Mouse (Mus musculus): Measurements from ENCODE around the gene Sat2.

Sat2 gene

GRCm38 (mm10) chr11:69592799-69593198 lies 29.0 kb upstream of the Sat2 start:
- in situ Hi-C loops (cut with MboI; ENCODE audit: low pct_unique_long_range_greater_than_20kb in 1 of 2, low sequenced_read_pairs in 2 of 2, unreplicated experiment in 1 of 2): no loop called here

GRCm38 (mm10) chr11:69594853-69595252 lies 27.0 kb upstream of the Sat2 start:
- in situ Hi-C loops (cut with MboI; ENCODE audit: low pct_unique_long_range_greater_than_20kb in 1 of 2, low sequenced_read_pairs in 2 of 2, unreplicated experiment in 1 of 2): no loop called here

GRCm38 (mm10) chr11:69599436-69599835 lies 22.4 kb upstream of the Sat2 start:
- in situ Hi-C loops (cut with MboI; ENCODE audit: low pct_unique_long_range_greater_than_20kb in 1 of 2, low sequenced_read_pairs in 2 of 2, unreplicated experiment in 1 of 2): no loop called here

GRCm38 (mm10) chr11:69600098-69600497 lies 21.7 kb upstream of the Sat2 start:
- in situ Hi-C loops (cut with MboI; ENCODE audit: low pct_unique_long_range_greater_than_20kb in 1 of 2, low sequenced_read_pairs in 2 of 2, unreplicated experiment in 1 of 2): loop anchor here in 1 of 2 experiments (25.0 kb wide), 1 partner anchor 188 kb away; the partner anchor contains the start of gene Kdm6b

- in situ Hi-C loops (cut with MboI; ENCODE audit: low pct_unique_long_range_greater_than_20kb in 1 of 2, low sequenced_read_pairs in 2 of 2, unreplicated experiment in 1 of 2): loop anchor here in 1 of 2 experiments (25.0 kb wide), 1 partner anchor 189 kb away; the partner anchor contains the start of gene Kdm6b
These were observed 20.1 kb upstream of the Sat2 start for GRCm38 (mm10) chr11:69601768-69602167.

- in situ Hi-C loops (cut with MboI; ENCODE audit: low pct_unique_long_range_greater_than_20kb in 1 of 2, low sequenced_read_pairs in 2 of 2, unreplicated experiment in 1 of 2): loop anchor here in 1 of 2 experiments (25.0 kb wide), 1 partner anchor 191 kb away; the partner anchor contains the start of gene Kdm6b
These were observed 18.3 kb upstream of the Sat2 start for GRCm38 (mm10) chr11:69603516-69603915.

GRCm38 (mm10) chr11:69604347-69604746 lies 17.5 kb upstream of the Sat2 start:
- in situ Hi-C loops (cut with MboI; ENCODE audit: low pct_unique_long_range_greater_than_20kb in 1 of 2, low sequenced_read_pairs in 2 of 2, unreplicated experiment in 1 of 2): loop anchor here in 1 of 2 experiments (25.0 kb wide), 1 partner anchor 192 kb away; the partner anchor contains the start of gene Kdm6b

- in situ Hi-C loops (cut with MboI; ENCODE audit: low pct_unique_long_range_greater_than_20kb in 1 of 2, low sequenced_read_pairs in 2 of 2, unreplicated experiment in 1 of 2): loop anchor here in 1 of 2 experiments (25.0 kb wide), 1 partner anchor 193 kb away; the partner anchor contains the start of gene Kdm6b
These were observed 16.8 kb upstream of the Sat2 start for GRCm38 (mm10) chr11:69604795-69605664.

- in situ Hi-C loops (cut with MboI; ENCODE audit: low pct_unique_long_range_greater_than_20kb in 1 of 2, low sequenced_read_pairs in 2 of 2, unreplicated experiment in 1 of 2): loop anchor here in 1 of 2 experiments (25.0 kb wide), 1 partner anchor 194 kb away; the partner anchor contains the start of gene Kdm6b
These were observed 15.9 kb upstream of the Sat2 start, which contains the start of gene Atp1b2 for GRCm38 (mm10) chr11:69605726-69606490. TSS of gene Atp1b2 (minus strand) at chr11:69605942.

GRCm38 (mm10) chr11:69606491-69606795 lies 15.4 kb upstream of the Sat2 start:
- in situ Hi-C loops (cut with MboI; ENCODE audit: low pct_unique_long_range_greater_than_20kb in 1 of 2, low sequenced_read_pairs in 2 of 2, unreplicated experiment in 1 of 2): loop anchor here in 1 of 2 experiments (25.0 kb wide), 1 partner anchor 194 kb away; the partner anchor contains the start of gene Kdm6b

GRCm38 (mm10) chr11:69606832-69607231 lies 15.0 kb upstream of the Sat2 start:
- in situ Hi-C loops (cut with MboI; ENCODE audit: low pct_unique_long_range_greater_than_20kb in 1 of 2, low sequenced_read_pairs in 2 of 2, unreplicated experiment in 1 of 2): loop anchor here in 1 of 2 experiments (25.0 kb wide), 1 partner anchor 195 kb away; the partner anchor contains the start of gene Kdm6b

GRCm38 (mm10) chr11:69608525-69608924 lies 13.3 kb upstream of the Sat2 start:
- in situ Hi-C loops (cut with MboI; ENCODE audit: low pct_unique_long_range_greater_than_20kb in 1 of 2, low sequenced_read_pairs in 2 of 2, unreplicated experiment in 1 of 2): loop anchor here in 1 of 2 experiments (25.0 kb wide), 1 partner anchor 196 kb away; the partner anchor contains the start of gene Kdm6b

- in situ Hi-C loops (cut with MboI; ENCODE audit: low pct_unique_long_range_greater_than_20kb in 1 of 2, low sequenced_read_pairs in 2 of 2, unreplicated experiment in 1 of 2): loop anchor here in 1 of 2 experiments (25.0 kb wide), 1 partner anchor 197 kb away; the partner anchor contains the start of gene Kdm6b
These were observed 12.4 kb upstream of the Sat2 start for GRCm38 (mm10) chr11:69609416-69609815.

GRCm38 (mm10) chr11:69610899-69611298 lies 10.9 kb upstream of the Sat2 start:
- in situ Hi-C loops (cut with MboI; ENCODE audit: low pct_unique_long_range_greater_than_20kb in 1 of 2, low sequenced_read_pairs in 2 of 2, unreplicated experiment in 1 of 2): loop anchor here in 1 of 2 experiments (10.0 to 25.0 kb wide), 2 partner anchors 66 to 199 kb away; partner anchors contain the start of genes Dnah2 and Kdm6b

GRCm38 (mm10) chr11:69613553-69614256 lies 8.1 kb upstream of the Sat2 start:
- in situ Hi-C loops (cut with MboI; ENCODE audit: low pct_unique_long_range_greater_than_20kb in 1 of 2, low sequenced_read_pairs in 2 of 2, unreplicated experiment in 1 of 2): loop anchor here in 1 of 2 experiments (10.0 to 25.0 kb wide), 2 partner anchors 69 to 201 kb away; partner anchors contain the start of genes Dnah2 and Kdm6b

GRCm38 (mm10) chr11:69614257-69614588 lies 7.6 kb upstream of the Sat2 start:
- in situ Hi-C loops (cut with MboI; ENCODE audit: low pct_unique_long_range_greater_than_20kb in 1 of 2, low sequenced_read_pairs in 2 of 2, unreplicated experiment in 1 of 2): loop anchor here in 1 of 2 experiments (10.0 to 25.0 kb wide), 2 partner anchors 69 to 202 kb away; partner anchors contain the start of genes Dnah2 and Kdm6b

- in situ Hi-C loops (cut with MboI; ENCODE audit: low pct_unique_long_range_greater_than_20kb in 1 of 2, low sequenced_read_pairs in 2 of 2, unreplicated experiment in 1 of 2): loop anchor here in 1 of 2 experiments (10.0 to 25.0 kb wide), 2 partner anchors 72 to 204 kb away; partner anchors contain the start of genes Dnah2 and Kdm6b
These were observed 5.0 kb upstream of the Sat2 start for GRCm38 (mm10) chr11:69616781-69617180.
